Mouse (Mus musculus): ENCODE results near the gene Inpp5b.

Gene Inpp5b

GRCm38 (mm10) chr4:124811347-124811975, 69.8 kb downstream of the Inpp5b start:
- DNase-seq (ENCODE audit: low spot score in 2 of 2) = peak; percentile 32 to 78

DNA sequence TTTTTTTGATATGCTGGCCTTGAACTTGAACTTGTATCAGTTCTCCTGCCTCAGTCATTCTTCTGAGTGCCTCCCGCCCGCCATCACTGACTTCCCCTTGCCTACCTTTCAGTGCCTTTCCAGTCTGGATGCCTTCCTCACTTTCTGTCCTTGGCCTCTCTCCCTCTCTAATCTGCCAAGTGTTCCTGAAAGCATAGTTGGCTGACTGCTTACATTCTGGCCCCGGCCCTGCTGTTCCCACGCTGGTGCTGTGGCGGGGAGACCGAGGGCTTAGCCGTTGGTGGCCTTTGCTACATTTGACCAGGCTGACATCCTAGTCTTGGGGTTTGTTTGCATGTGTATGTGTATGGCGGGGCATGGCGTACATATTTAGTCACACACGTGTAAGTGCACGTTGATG, 74.3 kb downstream of the Inpp5b start:
- no peak for DNase-seq (ENCODE audit: low spot score in 2 of 2)

- DNase-seq (ENCODE audit: low spot score in 2 of 2) = no peak
Measured at GRCm38 (mm10) chr4:124817803-124818202, 76.2 kb downstream of the Inpp5b start.

DNA sequence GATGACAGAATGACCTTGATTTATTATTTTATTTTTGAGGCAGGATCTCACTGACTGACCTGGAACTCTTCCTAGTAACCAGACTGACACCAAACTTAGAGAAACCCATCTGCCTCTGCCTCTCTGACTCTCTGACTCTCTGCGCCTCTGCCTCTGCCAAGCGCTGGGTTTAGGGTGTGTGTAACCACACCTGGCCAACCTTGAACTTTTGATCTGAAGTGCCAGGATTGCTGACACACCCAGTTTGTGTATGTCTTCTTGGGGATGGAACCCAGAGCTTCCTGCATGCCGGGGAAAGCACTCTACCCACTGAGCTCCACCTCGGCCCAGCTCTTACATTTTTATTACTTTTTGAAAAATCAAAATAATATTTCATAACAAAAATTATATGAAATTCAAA, 77.2 kb downstream of the Inpp5b start:
- no peak for DNase-seq (ENCODE audit: low spot score in 2 of 2)

DNA sequence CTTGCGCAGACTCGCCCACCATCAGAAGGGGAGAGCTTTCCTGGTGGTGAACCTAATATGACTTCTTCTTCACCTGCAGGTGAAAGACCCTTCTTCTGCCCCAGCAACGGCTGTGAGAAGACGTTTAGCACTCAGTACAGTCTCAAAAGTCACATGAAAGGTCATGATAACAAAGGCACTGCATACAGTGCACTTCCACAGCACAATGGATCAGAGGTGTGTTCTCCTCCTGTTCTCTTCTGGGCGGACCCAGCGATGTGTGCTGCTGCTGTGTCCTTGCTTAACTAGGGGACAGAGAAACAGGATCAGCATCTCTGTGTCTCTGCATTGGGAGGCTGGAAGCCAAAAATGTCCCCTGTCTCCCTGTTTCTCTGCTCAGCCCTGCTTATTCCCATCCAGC, 83.3 kb downstream of the Inpp5b start:
- DNase-seq (ENCODE audit: low spot score in 2 of 2) = no peak

- no peak for DNase-seq (ENCODE audit: low spot score in 2 of 2)
Measured at GRCm38 (mm10) chr4:124825371-124825965, 83.8 kb downstream of the Inpp5b start.

DNA sequence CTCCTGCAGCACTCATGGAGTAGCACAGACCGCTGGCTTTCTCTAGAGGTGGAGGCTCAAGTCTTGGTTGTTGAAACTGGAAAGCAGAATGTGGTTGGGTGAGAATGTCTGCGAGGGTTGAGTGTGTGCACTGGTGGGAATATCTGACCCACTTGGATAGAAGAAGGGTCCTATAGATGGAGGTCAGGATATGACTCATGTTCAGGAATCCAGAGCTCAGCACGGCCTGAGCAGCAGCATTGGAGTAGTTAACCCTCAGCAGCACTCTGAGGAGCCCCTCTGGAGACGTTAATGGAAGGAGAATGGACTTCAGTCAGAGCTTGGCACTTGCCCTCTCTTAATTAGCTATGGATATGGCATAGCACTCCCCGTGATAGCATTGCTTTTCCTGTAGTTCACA, 88.0 kb downstream of the Inpp5b start:
- no peak for DNase-seq (ENCODE audit: low spot score in 2 of 2)

DNA sequence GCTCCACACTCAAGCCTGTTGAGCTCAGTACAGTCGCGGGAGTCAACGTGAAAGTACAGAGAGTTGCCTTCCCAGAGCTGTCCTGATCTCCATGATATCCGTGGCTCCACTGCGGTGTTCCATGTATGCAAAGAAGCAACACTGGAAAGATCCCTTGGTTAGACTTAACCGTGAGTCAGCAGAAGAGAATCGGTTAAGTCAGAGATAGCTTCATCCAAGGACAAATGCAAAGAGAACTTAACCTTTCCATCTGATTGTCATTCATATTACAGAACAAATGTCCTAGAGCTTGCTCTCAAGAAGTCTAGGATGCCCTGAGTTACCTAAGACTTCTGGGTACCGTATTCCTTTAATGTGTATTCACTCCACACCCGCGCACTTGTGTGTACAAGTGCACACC, 91.1 kb downstream of the Inpp5b start:
- DNase-seq (ENCODE audit: low spot score in 2 of 2) = no peak

GRCm38 (mm10) chr4:124838035-124838700, 96.5 kb downstream of the Inpp5b start:
- DNase-seq (ENCODE audit: low spot score in 2 of 2) = no peak

- no peak for DNase-seq (ENCODE audit: low spot score in 2 of 2)
Measured at GRCm38 (mm10) chr4:124840998-124841397, 99.3 kb downstream of the Inpp5b start.

DNA sequence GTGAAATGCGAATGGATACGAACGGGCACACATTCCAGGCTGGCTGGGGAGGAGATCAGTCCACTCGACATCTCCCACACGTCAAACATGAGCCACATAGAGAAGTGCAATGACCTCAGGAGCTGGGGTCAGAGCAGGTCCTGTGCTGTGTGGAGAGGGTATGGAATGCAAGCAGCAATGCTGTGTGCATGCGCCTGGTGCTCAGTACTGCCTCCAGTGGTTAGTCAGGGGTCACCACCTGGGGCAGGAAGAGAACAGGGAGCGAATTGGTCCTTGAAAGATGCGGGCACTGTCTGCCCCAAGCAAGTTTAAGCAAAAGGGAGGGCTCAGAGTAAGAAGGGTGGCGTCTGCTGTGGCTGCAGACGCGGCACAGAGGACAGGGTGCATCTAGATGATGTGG, 101.8 kb downstream of the Inpp5b start:
- no peak for DNase-seq (ENCODE audit: low spot score in 2 of 2)

- peak; percentile 65 to 93 for DNase-seq (ENCODE audit: low spot score in 2 of 2)
Measured at GRCm38 (mm10) chr4:124847573-124847972, 105.9 kb downstream of the Inpp5b start.

- DNase-seq (ENCODE audit: low spot score in 2 of 2) = peak; percentile 71 to 77
Measured at GRCm38 (mm10) chr4:124849631-124850260, 108.1 kb downstream of the Inpp5b start.

GRCm38 (mm10) chr4:124850261-124850913, 108.7 kb downstream of the Inpp5b start, which contains the start of gene Yrdc:
Gene Yrdc (plus strand): TSS chr4:124850679.
- DNase-seq (ENCODE audit: low spot score in 2 of 2) = peak; percentile 76 to 93
